Mouse (Mus musculus) left cerebral cortex, postnatal 36 days (tissue): ENCODE data around the gene Fam213a. TPM values are rescaled to one million over a fixed set of nuclear protein-coding genes. Genes with fewer than 3 reads are reported as not detected.

ENCODE experiments used
- DNase-seq, 2 experiments: peaks; one replicate each; pipeline ENCODE4 v3.0.0; 2021 to 2022; ENCODE audit warnings: low spot score in 2 of 2, mixed read lengths in 1 of 2
- intact Hi-C: fragments of 180-260 bp; cut with DNase I; formaldehyde crosslinking; loops from one replicate; pipeline ENCODE4 v1.15.1; 2025
- total RNA-seq, 2 experiments: library from RNA; stranded (reverse); gene quantifications; 2 replicates each; pipeline ENCODE4 v1.2.3; 2021

Fam213a gene
- total RNA-seq, 2 experiments from 2014 or later = 118 to 125 TPM

DNA sequence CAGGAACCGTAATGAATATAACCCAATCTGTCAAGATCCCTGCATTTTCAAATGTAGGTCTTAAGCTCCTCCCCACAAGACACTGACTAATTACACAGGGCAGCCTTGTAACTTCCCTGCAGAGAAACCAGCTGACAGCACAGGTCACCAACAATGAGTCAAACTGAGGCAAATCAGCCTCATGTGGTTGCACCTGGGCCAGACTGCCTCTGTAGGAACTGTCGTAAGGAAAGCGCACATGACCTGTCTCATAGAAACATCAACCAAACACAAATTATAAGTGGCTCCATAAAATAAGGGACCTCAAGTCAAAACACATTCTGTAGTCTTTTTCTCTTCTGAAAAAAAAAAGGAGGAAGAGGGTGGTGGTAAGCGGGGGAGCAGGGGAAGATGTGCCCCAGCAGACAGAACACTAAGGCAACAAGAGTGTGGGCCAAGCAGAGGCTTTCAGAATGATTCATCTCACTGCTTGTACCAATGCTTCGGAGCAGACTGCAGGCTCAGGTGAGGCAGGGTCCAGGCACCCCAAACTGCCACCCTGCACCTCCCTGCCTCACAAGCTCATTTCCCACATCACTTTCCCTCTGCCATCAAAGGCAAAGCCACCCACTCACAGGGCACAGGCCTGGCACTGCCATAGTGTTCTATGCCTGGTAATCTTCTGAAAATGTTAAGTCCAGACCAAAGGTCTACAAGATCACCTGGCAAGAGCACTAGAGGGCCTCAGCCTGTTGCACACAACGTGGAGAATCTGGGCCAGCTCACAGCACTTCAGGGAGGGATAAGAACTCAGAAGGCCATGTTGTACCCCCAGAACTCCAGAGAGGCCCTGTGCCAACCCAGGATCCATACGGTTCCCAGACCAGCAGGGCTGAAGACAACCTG, 63.6 kb downstream of the Fam213a start:
- DNase-seq = no peak
- intact Hi-C loops = no loop called here

- DNase-seq = no peak
- intact Hi-C loops = no loop called here
Measured at GRCm38 (mm10) chr14:40949047-40949446, 64.5 kb downstream of the Fam213a start.

- intact Hi-C loops = no loop called here
- no peak for DNase-seq
Measured at GRCm38 (mm10) chr14:40948522-40948921, 65.1 kb downstream of the Fam213a start.

DNA sequence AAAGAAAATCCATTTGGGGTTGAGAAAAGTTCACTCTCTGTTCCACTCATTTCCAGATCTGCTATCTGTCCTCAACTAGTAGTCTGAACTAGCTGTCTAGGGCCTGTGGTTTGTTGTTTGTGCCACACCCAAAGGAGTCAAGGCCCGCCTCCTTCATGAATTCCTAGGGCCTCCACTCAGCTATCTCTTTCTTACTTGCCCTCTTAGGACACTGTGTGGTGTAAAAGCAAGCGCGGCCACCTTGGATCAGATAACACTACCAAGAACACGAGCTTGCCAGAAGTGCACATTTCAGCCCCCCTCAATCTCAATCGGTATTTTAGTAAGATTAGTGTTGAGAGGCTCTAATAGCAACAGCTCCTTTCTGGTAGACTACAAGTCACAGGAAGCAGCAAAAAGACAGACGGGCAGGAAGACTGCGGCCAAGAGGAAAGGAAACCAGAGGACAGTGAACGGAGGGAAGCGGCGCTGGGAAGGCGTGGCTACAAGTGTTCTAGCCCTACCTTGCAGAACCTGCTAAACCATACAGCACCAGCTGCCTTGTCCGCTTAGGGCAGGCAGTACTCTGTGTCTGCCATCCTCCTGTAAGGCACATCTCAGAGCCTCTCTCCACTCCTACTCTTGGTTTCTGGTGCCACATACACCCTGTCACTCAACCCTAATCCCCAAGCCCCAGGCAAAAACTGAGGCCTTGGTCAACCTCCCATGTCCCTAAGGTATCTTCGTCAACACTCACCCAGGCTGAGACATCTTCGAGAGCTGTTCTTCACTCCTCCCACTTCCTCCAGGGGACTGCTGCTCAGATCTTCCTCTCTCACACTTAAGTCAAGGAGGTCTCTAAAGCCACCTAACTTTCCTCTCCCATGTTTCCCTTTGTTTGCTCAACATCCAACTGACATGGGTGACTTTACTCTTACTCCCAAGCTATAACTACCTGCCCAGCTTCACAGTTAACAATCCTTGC, 65.9 kb downstream of the Fam213a start:
- DNase-seq = no peak
- intact Hi-C loops = no loop called here

GRCm38 (mm10) chr14:40943802-40944201, 69.8 kb downstream of the Fam213a start:
- no peak for DNase-seq
- intact Hi-C loops = no loop called here

Other genes with a start within 250 kb of the Fam213a start
- gene Sh2d4b, start 120.5 kb downstream of the Fam213a start, total RNA-seq = 1 to 10 TPM; 2.7 to 7.9 TPM
- gene Tspan14, start 47.0 kb downstream of the Fam213a start, total RNA-seq = 10 to 100 TPM; 54.2 to 56.6 TPM
- 1 to 10 TPM in 1 of 2 experiments, not detected in 1; 1.4 TPM for gene Dydc2, start 55.4 kb upstream of the Fam213a start, total RNA-seq
- not detected for gene Dydc1, start 59.1 kb upstream of the Fam213a start, total RNA-seq
- gene Mat1a, start 91.2 kb upstream of the Fam213a start, total RNA-seq = not detected
- gene Sftpa1, start 118.0 kb upstream of the Fam213a start, total RNA-seq = not detected
- not detected for gene Mbl1, start 137.7 kb upstream of the Fam213a start, total RNA-seq
- not detected for gene Sftpd, start 171.4 kb upstream of the Fam213a start, total RNA-seq